Mouse (Mus musculus): ENCODE measurements around the gene Rps11.

Gene Rps11

DNA sequence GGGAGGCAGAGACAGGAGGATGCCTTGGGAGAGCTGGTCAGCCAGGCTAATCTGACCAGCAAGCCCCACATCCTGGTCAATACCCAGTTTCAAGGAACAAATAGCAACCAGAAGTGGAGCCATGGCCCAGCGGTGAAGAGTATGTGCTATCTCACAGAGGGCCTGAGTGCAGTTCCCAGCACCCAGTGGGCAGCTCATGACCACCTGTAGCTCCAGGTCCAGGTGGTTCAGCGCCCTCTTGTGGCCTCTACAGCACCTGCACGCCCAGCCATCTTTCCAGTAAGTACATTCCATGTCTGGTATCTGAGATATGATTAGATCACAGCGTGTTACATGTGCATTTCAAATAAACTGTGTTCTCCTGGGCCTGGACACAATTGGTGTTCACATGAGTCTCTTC is 38.2 kb downstream of the Rps11 start:
- ATAC-seq (ENCODE audit: low TSS enrichment), result no peak

DNA sequence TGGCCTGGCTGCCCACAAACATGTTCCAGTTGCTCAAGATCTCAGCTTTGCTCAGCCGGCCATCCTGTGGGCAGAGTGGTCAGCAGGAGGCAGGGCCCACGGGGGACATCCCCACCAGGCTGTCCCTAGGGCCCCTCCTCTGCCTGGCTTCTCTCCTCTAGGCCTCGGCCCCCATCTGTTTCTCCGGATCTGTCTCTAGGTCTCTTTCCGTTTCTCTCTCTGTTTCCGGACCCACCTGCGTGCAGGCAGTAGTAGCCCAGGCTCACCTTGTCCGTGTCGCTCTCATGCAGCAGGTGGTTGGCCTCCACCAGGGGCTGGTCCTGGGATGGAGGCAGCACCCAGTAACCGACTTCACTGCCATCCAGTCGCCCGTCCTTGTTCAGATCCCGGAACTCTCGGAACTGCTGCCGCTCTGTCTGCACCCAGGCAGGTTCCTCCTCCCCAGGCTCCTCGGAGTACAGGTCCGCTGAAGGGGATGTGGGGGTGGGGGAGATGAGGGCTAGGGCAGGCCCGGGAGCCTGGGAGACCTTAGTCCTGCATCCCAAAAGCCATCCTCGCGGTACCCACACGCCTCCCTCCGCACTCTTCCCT is 40.8 kb downstream of the Rps11 start:
- no peak for ATAC-seq (ENCODE audit: low TSS enrichment)

DNA sequence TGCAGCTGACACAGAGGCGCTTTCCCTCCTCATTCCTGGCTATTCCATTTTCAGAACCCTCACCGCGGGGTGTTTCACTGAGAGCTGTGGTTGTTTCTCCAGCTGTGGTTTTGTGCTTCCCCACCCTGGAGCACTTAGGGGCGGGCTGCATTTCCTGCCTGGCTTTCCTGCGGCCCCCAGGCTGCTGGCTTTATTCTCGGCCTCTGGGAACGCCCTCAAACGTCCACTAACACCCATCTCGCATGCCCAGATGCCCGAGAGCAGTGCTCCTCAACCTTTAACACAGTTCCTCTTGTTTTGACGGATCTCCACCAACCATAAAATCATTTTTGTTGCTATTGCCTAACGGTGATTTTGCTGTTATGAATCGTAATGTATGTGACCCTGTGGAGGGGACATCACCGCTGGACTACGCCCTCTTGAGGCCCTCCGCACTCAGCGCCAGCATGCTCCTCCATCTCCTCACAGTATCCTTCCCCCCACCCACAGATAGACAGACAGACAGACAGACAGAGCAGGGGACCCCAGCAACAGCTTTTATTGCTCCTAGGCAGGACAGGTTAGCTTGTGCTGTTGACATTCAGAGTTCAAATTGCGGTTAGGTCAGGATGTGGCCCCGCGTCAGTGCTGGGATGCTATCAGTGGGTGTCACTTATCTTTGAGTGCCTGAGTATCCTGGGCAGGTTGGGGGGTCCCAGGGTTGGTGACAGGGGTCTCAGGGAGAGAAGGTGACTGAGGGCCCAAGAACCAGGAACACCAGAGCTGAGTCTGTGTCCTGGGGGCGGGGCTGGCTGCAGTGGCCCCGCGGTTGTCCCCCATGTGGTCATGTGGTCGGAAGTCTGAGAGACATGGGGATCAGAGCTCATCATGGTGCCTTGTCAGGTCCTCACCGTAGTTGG is 41.6 kb downstream of the Rps11 start:
- no peak for ATAC-seq (ENCODE audit: low TSS enrichment)

DNA sequence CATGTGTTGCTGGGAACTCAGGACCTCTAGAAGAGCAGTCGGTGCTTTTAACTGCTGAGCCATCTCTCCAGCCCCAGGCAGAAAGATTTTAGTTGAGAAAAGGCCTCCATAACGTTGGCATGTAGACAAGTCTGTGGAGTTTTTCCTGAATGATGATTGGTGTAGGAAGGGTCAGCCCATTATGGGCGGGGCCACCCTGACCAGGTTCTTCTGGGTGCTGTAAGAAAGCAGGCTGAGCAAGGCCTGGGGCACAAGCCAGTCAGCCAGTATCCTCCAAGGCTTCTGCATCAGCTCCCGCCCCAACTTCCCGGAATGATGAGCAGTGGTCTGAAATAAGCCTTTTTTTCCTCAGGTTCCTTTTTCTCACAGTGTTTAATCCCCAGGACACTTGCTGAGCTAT is 43.2 kb downstream of the Rps11 start:
- ATAC-seq (ENCODE audit: low TSS enrichment), result no peak

DNA sequence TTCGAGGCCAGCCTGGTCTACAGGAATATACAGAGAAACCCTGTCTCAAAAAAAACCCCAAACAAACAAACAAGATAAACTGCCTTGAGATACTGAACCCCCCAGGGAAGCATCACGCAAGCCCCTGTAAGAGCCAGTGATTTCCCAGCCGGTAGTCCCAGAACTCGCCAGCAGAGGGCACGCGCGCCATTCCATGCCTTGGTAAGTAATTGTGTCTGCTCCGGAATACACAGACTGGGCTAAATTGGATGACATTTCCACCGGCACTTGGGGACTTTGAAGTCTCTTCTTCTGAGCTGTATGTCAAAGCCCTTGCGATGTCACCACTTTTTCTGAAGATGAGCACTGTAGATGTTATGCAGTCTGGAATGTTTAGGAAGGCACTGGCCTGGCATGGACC is 44.4 kb downstream of the Rps11 start:
- peak; percentile 76 for ATAC-seq (ENCODE audit: low TSS enrichment)

DNA sequence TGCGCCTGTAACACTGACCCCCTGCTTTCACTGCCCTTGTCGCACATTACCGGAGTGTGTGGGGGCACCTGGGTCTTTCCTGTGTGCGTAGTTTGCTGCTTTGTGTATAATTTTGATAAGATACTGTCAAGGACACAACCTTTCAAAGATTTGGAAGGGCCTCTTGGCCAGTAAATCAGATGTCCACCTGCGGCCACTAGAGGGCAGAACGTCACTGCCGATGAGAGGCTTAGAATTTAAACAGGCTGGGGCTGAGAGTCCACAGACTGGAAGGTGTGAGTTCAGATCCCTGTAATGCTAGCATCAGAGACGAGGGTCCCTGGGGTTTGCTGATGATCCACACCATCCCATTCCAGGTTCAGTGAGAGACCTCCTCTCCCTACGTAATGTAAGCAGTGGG is 45.7 kb downstream of the Rps11 start:
- peak; percentile 42; the same call in 1 of the 2 replicates for ATAC-seq (ENCODE audit: low TSS enrichment)

DNA sequence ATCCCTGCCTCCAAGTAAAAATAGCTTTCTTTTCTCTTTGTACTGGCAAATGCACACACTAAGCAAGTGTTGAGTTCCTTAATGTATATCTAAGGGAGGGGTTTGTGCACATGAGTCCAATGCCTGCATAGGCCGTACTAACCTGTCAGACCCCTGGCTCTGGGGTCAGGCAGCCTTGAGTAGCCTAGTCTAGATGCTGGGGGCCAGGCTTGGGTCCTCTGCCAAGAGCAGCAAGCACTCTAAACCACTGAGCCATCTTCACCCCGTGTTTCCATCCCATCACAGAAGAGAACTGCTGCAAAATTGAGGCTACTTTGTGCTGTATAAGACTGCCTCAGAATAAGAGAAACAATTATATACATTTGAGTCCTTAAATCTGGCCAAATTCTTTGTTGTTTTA is 46.4 kb downstream of the Rps11 start:
- no peak for ATAC-seq (ENCODE audit: low TSS enrichment)

DNA sequence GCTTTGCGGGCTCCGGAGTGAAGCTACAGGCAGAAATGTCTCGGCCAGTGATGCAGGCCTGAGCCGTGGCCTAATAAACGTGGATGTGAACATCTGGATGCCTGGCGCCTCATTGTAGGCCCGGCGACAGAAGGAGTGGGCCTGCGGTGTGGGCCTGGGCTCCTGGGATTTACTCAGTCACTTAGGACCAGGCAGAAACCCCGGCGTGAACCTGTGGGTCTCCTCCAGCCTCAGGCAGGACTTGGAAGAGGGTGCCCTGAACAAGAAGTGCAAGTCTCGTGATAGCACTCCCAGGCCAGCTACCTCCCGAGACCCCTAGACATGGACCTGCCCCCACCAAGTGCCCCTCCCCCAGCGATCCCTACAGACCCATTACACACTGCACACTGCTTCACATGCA is 46.9 kb downstream of the Rps11 start:
- ATAC-seq (ENCODE audit: low TSS enrichment), result no peak

DNA sequence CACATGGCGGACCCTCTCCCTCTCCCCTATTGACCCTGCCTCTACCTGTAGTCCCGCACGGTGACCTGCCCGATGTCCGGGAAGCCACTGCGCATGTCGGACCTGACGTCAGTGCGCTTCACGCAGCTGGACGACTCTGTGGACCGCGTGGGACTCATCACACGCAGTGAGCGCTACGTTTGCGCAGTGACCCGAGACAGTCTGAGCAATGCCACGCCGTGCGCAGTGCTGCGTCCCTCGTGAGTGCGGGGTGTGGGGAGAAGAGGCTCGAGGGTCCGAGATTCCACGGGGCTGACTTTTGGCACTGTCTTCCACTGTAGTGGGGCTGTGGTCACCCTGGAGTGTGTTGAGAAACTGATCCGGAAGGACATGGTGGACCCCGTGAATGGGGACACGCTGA is 47.7 kb downstream of the Rps11 start:
- ATAC-seq (ENCODE audit: low TSS enrichment), result no peak

DNA sequence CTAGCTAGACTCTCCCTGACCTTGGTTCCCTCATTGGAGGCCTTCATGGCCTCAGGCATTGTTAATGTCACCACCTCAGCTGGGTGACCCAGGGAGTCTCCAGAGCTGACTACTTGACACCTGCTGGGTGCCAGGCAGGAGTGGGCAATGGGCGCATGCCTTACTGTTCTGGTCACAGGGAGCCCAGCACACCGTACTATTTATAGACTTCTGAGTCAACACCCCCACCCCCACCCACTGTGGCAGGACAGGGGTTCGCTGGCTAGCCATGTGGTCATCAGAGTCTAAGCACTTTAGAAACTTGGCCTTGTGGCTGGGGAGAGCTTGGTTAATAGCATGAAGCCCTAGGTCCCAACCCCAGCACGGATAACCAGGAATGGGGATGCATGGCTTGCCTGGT is 48.8 kb downstream of the Rps11 start:
- ATAC-seq (ENCODE audit: low TSS enrichment), result no peak

DNA sequence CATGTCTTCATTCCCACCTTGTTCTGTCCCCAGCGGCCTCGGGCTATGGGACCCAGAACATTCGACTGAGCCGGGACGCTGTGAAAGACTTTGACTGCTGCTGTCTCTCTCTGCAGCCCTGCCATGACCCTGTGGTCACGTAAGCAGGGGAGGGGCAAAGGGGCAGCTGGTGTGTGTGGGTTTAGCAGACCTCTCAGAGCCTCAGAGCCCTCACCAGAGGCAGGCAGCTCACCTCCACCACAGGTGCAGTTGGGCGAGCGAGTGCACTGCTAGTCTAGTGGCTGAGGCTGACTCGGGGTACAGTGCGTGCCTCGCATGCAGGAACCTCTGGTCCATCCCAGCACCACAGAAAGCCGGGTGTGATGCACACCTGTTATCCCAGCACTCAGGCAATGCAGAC is 50.3 kb downstream of the Rps11 start:
- ATAC-seq (ENCODE audit: low TSS enrichment), result no peak

DNA sequence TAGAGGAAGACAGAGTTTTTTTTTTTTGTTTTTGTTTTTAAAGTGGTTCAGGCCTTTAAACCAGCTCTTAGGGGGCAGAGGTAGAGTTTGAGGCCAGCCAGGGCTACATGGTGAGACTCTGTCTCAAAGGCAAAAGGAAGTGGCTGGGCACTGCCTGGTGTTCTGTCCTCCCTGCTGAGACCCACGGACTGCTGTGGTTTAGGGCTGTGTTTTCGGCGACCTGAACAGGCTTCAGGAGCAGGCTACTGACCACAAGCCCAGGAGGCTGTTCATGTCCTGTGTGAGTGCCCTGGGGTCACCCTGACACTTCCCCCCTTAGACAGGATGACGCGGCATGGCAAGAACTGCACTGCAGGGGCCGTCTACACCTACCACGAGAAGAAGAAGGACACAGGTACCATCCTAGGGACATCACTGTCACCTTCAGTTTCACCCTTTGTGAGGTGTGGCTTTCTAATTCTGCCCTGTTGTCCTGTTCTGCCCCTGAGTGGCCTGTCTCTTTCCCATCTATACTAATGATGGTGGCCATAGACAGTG is 51.0 kb downstream of the Rps11 start:
- no peak for ATAC-seq (ENCODE audit: low TSS enrichment)

Measured in frontal cortex, adult (tissue).